Mouse (Mus musculus): Measurements from ENCODE around the gene Kmt2b. TPM values are rescaled to one million over a fixed set of nuclear protein-coding genes. Genes with fewer than 3 reads are reported as not detected.

Kmt2b gene
- polyA plus RNA-seq, 1 experiment from 2014 or later = 4.2 TPM

GRCm38 (mm10) chr7:30594510-30595024 lies 6.0 kb upstream of the Kmt2b start:
- Histone ChIP-seq H3K9me3 (replicated peaks; ENCODE audit: control insufficient read depth, low read length) (no peaks in the 10 kb centered on the region), H3K27ac (ENCODE audit: low read length) (no peak overlapping the region), H3K27me3 (ENCODE audit: control insufficient read depth, insufficient read depth, low read length) (no peaks in the 10 kb centered on the region), H3K9ac (ENCODE audit: low read length) (no peak overlapping the region), H3K4me1 (ENCODE audit: control insufficient read depth, insufficient read depth, low read length) (peaks cover 8% of the 10 kb centered on the region; the same call in 1 of the 2 replicates), H3K4me2 (ENCODE audit: low read depth, low read length) (no peak overlapping the region), H3K4me3 (ENCODE audit: low read length) (no peak overlapping the region), H3K36me3 (ENCODE audit: control insufficient read depth, insufficient read depth) (no peaks in the 10 kb centered on the region)
- 55% methylated on average over 4 of the region's 4 CpGs for WGBS
- ATAC-seq (replicated peaks; ENCODE audit: extremely low read depth, insufficient read depth, low FRiP score) = no peak

DNA sequence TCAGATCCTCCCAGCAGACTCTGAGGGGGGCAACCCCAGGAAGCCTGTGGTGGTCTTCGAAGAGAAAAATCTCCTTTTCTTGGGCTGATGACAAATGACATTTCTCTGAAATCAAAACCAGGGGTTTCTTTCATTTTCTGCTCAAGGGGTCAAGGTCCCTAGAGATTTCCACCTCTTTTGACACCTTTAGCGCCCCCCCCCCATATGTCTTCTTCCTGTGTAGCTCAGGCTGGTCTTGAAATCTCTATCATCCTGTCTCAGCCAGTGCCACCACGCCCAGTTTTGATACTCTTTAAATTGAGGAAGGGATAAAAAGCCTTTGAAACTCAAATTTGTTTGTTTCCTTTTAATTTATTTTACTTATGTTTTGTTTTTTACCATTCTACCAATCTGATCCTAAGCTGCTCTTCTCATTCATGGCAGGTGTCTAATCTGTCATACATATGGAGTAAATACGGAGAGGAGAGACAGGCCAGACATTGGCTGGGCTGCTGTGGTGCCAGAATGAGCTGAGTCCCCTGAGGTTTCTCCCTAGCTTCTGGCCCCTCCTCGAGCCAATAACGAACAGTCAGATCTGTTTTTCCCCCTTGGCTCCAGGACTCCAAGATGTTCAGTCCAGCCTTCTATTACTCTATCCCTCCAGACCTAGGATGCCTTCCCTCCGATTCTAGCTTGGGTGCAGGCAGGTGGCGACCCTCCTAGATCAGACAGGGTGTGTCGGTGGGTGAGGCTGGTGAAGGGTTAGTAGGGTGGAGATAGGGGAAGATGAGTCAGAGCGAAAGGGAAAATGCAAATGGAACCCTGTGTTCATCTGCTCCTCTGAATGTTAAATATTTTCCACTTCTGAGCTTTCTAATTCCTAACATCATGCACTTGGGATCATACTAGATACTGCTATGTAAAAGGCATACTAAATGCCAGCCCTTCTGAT lies 5.3 kb upstream of the Kmt2b start:
- WGBS = 73% methylated on average over 10 of the region's 10 CpGs
- no peaks in the 10 kb centered on the region for H3K36me3 ChIP-seq (ENCODE audit: control insufficient read depth, insufficient read depth)

DNA sequence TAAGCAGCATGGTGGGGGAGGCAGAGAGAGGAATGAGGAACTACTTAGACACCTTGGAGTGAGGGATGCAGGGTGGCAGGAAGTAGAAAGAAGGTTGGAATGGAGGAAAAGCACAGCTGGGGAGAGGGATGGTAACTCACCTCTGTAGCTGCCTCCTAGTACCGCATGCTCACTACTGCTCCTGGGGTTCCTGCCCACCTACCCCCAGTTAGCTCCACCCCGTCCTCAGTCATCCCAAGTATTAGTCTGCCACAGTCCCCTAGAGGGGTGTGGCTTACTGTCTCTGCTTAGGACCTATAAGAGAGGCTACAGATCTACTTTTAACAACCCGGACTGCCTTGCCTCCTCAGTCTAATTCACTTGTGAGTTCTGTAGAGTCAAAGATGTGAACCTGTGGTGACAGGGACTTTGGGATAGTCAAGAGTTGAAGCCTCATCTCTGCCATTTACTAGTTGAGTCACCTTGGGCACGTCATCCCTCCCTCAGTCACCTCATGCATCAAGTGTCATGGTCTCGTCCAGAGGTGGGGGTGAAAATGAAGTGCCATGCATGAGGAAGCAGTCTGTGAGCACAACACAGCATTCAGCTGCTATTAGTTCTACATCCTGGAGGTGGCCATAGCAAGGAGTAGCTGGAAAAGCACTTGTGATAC lies 4.4 kb upstream of the Kmt2b start:
- Histone ChIP-seq H3K9me3 (replicated peaks; ENCODE audit: control insufficient read depth, low read length) (no peaks in the 10 kb centered on the region), H3K4me1 (ENCODE audit: control insufficient read depth, insufficient read depth, low read length) (peaks cover 7% of the 10 kb centered on the region; the same call in 1 of the 2 replicates), H3K27me3 (ENCODE audit: control insufficient read depth, insufficient read depth, low read length) (no peaks in the 10 kb centered on the region), H3K4me2 (ENCODE audit: low read depth, low read length) (no peak overlapping the region), H3K9ac (ENCODE audit: low read length) (no peak overlapping the region), H3K4me3 (ENCODE audit: low read length) (no peak overlapping the region), H3K27ac (ENCODE audit: low read length) (no peak overlapping the region), H3K36me3 (ENCODE audit: control insufficient read depth, insufficient read depth) (no peaks in the 10 kb centered on the region)
- no peak for ATAC-seq (replicated peaks; ENCODE audit: extremely low read depth, insufficient read depth, low FRiP score)
- WGBS = 30% methylated on average over 5 of the region's 5 CpGs

More for the DNA sequence above, 5.3 kb upstream of the Kmt2b start:
- peaks cover 7% of the 10 kb centered on the region; the same call in 1 of the 2 replicates for H3K4me1 ChIP-seq (ENCODE audit: control insufficient read depth, insufficient read depth, low read length)
- no peaks in the 10 kb centered on the region for H3K27me3 ChIP-seq (ENCODE audit: control insufficient read depth, insufficient read depth, low read length)
- H3K9me3 ChIP-seq (replicated peaks; ENCODE audit: control insufficient read depth, low read length) = no peaks in the 10 kb centered on the region
- no peak for ATAC-seq (replicated peaks; ENCODE audit: extremely low read depth, insufficient read depth, low FRiP score)
- no peak overlapping the region for H3K27ac ChIP-seq (ENCODE audit: low read length)
- no peak overlapping the region for H3K4me2 ChIP-seq (ENCODE audit: low read depth, low read length)
- no peak overlapping the region for H3K9ac ChIP-seq (ENCODE audit: low read length)
- H3K4me3 ChIP-seq (ENCODE audit: low read length) = no peak overlapping the region

DNA sequence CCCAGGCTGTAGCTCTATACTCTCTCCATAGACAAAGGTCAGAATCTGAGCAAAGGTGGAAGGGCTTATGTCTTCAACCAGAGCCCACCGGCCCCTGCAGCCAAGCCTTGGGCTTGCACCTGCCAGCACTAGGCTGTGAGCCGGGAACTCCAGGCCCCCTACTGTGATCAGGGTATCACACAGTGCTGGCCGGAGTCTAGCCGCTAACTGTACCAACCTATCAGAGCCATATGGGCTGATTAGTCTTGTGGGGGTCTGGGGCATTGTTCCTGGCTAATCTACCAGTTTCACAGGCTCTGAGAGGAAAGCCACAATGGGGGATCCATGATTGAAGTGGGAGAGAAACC lies 3.1 kb upstream of the Kmt2b start:
- ATAC-seq (replicated peaks; ENCODE audit: extremely low read depth, insufficient read depth, low FRiP score) = no peak
- 62% methylated on average over 4 of the region's 4 CpGs for WGBS

GRCm38 (mm10) chr7:30590927-30591604 lies 2.5 kb upstream of the Kmt2b start:
- Histone ChIP-seq H3K36me3 (ENCODE audit: control insufficient read depth, insufficient read depth) (peaks cover 6% of the 10 kb centered on the region), H3K4me1 (ENCODE audit: control insufficient read depth, insufficient read depth, low read length) (peaks cover 17% of the 10 kb centered on the region), H3K4me2 (ENCODE audit: low read depth, low read length) (no peak overlapping the region), H3K27ac (ENCODE audit: low read length) (no peak overlapping the region), H3K27me3 (ENCODE audit: control insufficient read depth, insufficient read depth, low read length) (no peaks in the 10 kb centered on the region), H3K4me3 (ENCODE audit: low read length) (no peak overlapping the region), H3K9me3 (replicated peaks; ENCODE audit: control insufficient read depth, low read length) (no peaks in the 10 kb centered on the region), H3K9ac (ENCODE audit: low read length) (no peak overlapping the region)
- 82% methylated on average over 9 of the region's 9 CpGs for WGBS
- no peak for ATAC-seq (replicated peaks; ENCODE audit: extremely low read depth, insufficient read depth, low FRiP score)

More for the DNA sequence above, 3.1 kb upstream of the Kmt2b start:
- Histone ChIP-seq H3K9ac (ENCODE audit: low read length) (no peak overlapping the region), H3K4me3 (ENCODE audit: low read length) (no peak overlapping the region), H3K27me3 (ENCODE audit: control insufficient read depth, insufficient read depth, low read length) (no peaks in the 10 kb centered on the region), H3K4me2 (ENCODE audit: low read depth, low read length) (no peak overlapping the region), H3K4me1 (ENCODE audit: control insufficient read depth, insufficient read depth, low read length) (peaks cover 17% of the 10 kb centered on the region), H3K36me3 (ENCODE audit: control insufficient read depth, insufficient read depth) (peaks cover under 1% of the 10 kb centered on the region), H3K9me3 (replicated peaks; ENCODE audit: control insufficient read depth, low read length) (no peaks in the 10 kb centered on the region), H3K27ac (ENCODE audit: low read length) (no peak overlapping the region)

- H3K27me3 ChIP-seq (ENCODE audit: control insufficient read depth, insufficient read depth, low read length) = no peaks in the 10 kb centered on the region
- WGBS = 29% methylated on average over 40 of the region's 40 CpGs
These were observed 1.1 kb upstream of the Kmt2b start for GRCm38 (mm10) chr7:30589435-30590301.

GRCm38 (mm10) chr7:30587842-30588667 lies 471 bp downstream of the Kmt2b start:
- peak overlapping the region; percentile 80 for H3K27ac ChIP-seq (ENCODE audit: low read length)
- ATAC-seq (replicated peaks; ENCODE audit: extremely low read depth, insufficient read depth, low FRiP score) = peak; percentile 12

More at GRCm38 (mm10) chr7:30589435-30590301, 1.1 kb upstream of the Kmt2b start:
- peak overlapping the region; percentile 71 for H3K4me3 ChIP-seq (ENCODE audit: low read length)
- peaks cover 16% of the 10 kb centered on the region for H3K36me3 ChIP-seq (ENCODE audit: control insufficient read depth, insufficient read depth)
- H3K4me2 ChIP-seq (ENCODE audit: low read depth, low read length) = peak overlapping the region; percentile 90
- H3K27ac ChIP-seq (ENCODE audit: low read length) = peak overlapping the region; percentile 80
- H3K4me1 ChIP-seq (ENCODE audit: control insufficient read depth, insufficient read depth, low read length) = peaks cover 17% of the 10 kb centered on the region
- peak overlapping the region; percentile 88 for H3K9ac ChIP-seq (ENCODE audit: low read length)
- peak; percentile 59 for ATAC-seq (replicated peaks; ENCODE audit: extremely low read depth, insufficient read depth, low FRiP score)
- H3K9me3 ChIP-seq (replicated peaks; ENCODE audit: control insufficient read depth, low read length) = no peaks in the 10 kb centered on the region

More at GRCm38 (mm10) chr7:30587842-30588667, 471 bp downstream of the Kmt2b start:
- Histone ChIP-seq H3K4me2 (ENCODE audit: low read depth, low read length) (peak overlapping the region; percentile 98), H3K27me3 (ENCODE audit: control insufficient read depth, insufficient read depth, low read length) (no peaks in the 10 kb centered on the region), H3K4me3 (ENCODE audit: low read length) (peak overlapping the region; percentile 71), H3K4me1 (ENCODE audit: control insufficient read depth, insufficient read depth, low read length) (peaks cover 17% of the 10 kb centered on the region), H3K9ac (ENCODE audit: low read length) (peak overlapping the region; percentile 88), H3K36me3 (ENCODE audit: control insufficient read depth, insufficient read depth) (peaks cover 29% of the 10 kb centered on the region), H3K9me3 (replicated peaks; ENCODE audit: control insufficient read depth, low read length) (no peaks in the 10 kb centered on the region)
- WGBS = 1% methylated on average over 67 of the region's 67 CpGs

All from heart, embryonic 16.5 days (tissue).